Mouse (Mus musculus) MEL (cell line): ENCODE data around the gene Wdr78. TPM values are rescaled to one million over a fixed set of nuclear protein-coding genes. Genes with fewer than 3 reads are reported as not detected.

ENCODE experiments used
- DNase-seq: peaks from one replicate; pipeline ENCODE4 v3.0.0; 2011; ENCODE audit warnings: low read depth, low spot score
- H3K27ac ChIP-seq: 2 replicates; pipeline ENCODE4 v1.5.1; 2012; ENCODE audit warnings: low read depth, mild to moderate bottlenecking, control low read depth, low read length, moderate library complexity; ENCODE audit not compliant: control insufficient read depth
- H3K27me3 ChIP-seq, 2 experiments: fragments of 150-350 bp in 1 of 2; sonication (generic) in 1 of 2; 2 replicates each; pipeline ENCODE4 v1.6.1; 2012; ENCODE audit warnings: low read length in 2 of 2, mild to moderate bottlenecking in 2 of 2, improper control_type of control experiment in 1 of 2, moderate library complexity in 1 of 2; ENCODE audit not compliant: insufficient read depth in 2 of 2, control insufficient read depth in 1 of 2
- H3K36me3 ChIP-seq, 2 experiments: 2 replicates each; pipeline ENCODE4 v1.6.1; 2012 to 2014; ENCODE audit warnings: low read length in 2 of 2, improper control_type of control experiment in 1 of 2, inconsistent platforms in 1 of 2, mild to moderate bottlenecking in 1 of 2; ENCODE audit not compliant: insufficient read depth in 2 of 2, control insufficient read depth in 1 of 2
- H3K4me1 ChIP-seq, 2 experiments: fragments of 150-350 bp in 1 of 2; sonication (generic) in 1 of 2; 2 replicates each; pipeline ENCODE4 v1.6.1; 2012; ENCODE audit warnings: low read length in 2 of 2, improper control_type of control experiment in 1 of 2, mild to moderate bottlenecking in 1 of 2; ENCODE audit not compliant: insufficient read depth in 2 of 2, control insufficient read depth in 1 of 2
- H3K4me3 ChIP-seq, 2 experiments: fragments of 150-350 bp in 1 of 2; sonication (generic) in 1 of 2; 2 replicates each; pipeline ENCODE4 v1.5.1; 2012; ENCODE audit warnings: low read depth in 2 of 2, low read length in 2 of 2, mild to moderate bottlenecking in 2 of 2, moderate library complexity in 2 of 2, control low read depth in 1 of 2, improper control_type of control experiment in 1 of 2; ENCODE audit not compliant: control insufficient read depth in 1 of 2, insufficient read depth in 1 of 2
- H3K79me2 ChIP-seq: 2 replicates; pipeline ENCODE4 v1.6.1; 2012; ENCODE audit warnings: mild to moderate bottlenecking, low read length, moderate library complexity; ENCODE audit not compliant: control insufficient read depth, poor library complexity, insufficient read depth
- H3K9ac ChIP-seq: 2 replicates; pipeline ENCODE4 v1.6.1; 2012; ENCODE audit warnings: low read depth, mild to moderate bottlenecking, control low read depth, low read length, moderate library complexity; ENCODE audit not compliant: control insufficient read depth, poor library complexity, severe bottlenecking
- H3K9me3 ChIP-seq: fragments of 150-350 bp; sonication (generic); replicated peaks from 2 replicates; pipeline ENCODE4 v1.6.1; 2012; ENCODE audit warnings: mild to moderate bottlenecking, low read length, improper control_type of control experiment, moderate library complexity; ENCODE audit not compliant: insufficient read depth
- BHLHE40 ChIP-seq: IDR thresholded peaks from 2 replicates; pipeline ENCODE4 v1.6.1; 2012; ENCODE audit warnings: low read depth, mild to moderate bottlenecking, inconsistent platforms, low read length, improper control_type of control experiment, borderline replicate concordance
- CHD2 ChIP-seq: IDR thresholded peaks from 2 replicates; pipeline ENCODE4 v1.6.1; 2011; ENCODE audit warnings: low read length, improper control_type of control experiment
- E2F4 ChIP-seq: IDR thresholded peaks from 2 replicates; pipeline ENCODE4 v1.6.1; 2011; ENCODE audit warnings: low read depth, low read length, improper control_type of control experiment, borderline replicate concordance
- EP300 ChIP-seq, 2 experiments: IDR thresholded peaks; 2 replicates each; pipeline ENCODE4 v1.6.1; 2011; ENCODE audit warnings: improper control_type of control experiment in 2 of 2, low read length in 2 of 2, low read depth in 1 of 2, mild to moderate bottlenecking in 1 of 2
- ETS1 ChIP-seq: IDR thresholded peaks from 2 replicates; pipeline ENCODE4 v1.6.1; 2012; ENCODE audit warnings: low read depth, mild to moderate bottlenecking, inconsistent platforms, low read length, improper control_type of control experiment, moderate library complexity
- GABPA ChIP-seq: IDR thresholded peaks from 2 replicates; pipeline ENCODE4 v1.6.1; 2012; ENCODE audit warnings: low read depth, mild to moderate bottlenecking, inconsistent platforms, low read length, improper control_type of control experiment, moderate library complexity
- MAX ChIP-seq: IDR thresholded peaks from 2 replicates; pipeline ENCODE4 v1.6.1; 2011; ENCODE audit warnings: low read length, improper control_type of control experiment
- MXI1 ChIP-seq: IDR thresholded peaks from 2 replicates; pipeline ENCODE4 v1.6.1; 2011; ENCODE audit warnings: mild to moderate bottlenecking, low read depth, low read length, improper control_type of control experiment
- MYB ChIP-seq: IDR thresholded peaks from 2 replicates; pipeline ENCODE4 v1.6.1; 2011; ENCODE audit warnings: mild to moderate bottlenecking, low read depth, low read length, improper control_type of control experiment
- NELFE ChIP-seq: IDR thresholded peaks from 2 replicates; pipeline ENCODE4 v1.6.1; 2011; ENCODE audit warnings: low read depth, low read length, improper control_type of control experiment
- POLR2AphosphoS2 ChIP-seq: IDR thresholded peaks from 2 replicates; pipeline ENCODE4 v1.6.1; 2011; ENCODE audit warnings: low read length, improper control_type of control experiment
- POLR2AphosphoS5 ChIP-seq: IDR thresholded peaks from 2 replicates; pipeline ENCODE4 v1.6.1; 2012; ENCODE audit warnings: low read depth, borderline replicate concordance, mild to moderate bottlenecking, inconsistent platforms, low read length, moderate library complexity, mixed read lengths
- RAD21 ChIP-seq: IDR thresholded peaks from 2 replicates; pipeline ENCODE4 v1.6.1; 2011; ENCODE audit warnings: mild to moderate bottlenecking, low read depth, low read length, improper control_type of control experiment
- SMC3 ChIP-seq: IDR thresholded peaks from 2 replicates; pipeline ENCODE4 v1.6.1; 2011; ENCODE audit warnings: low read depth, low read length, improper control_type of control experiment
- TAL1 ChIP-seq: IDR thresholded peaks from 2 replicates; pipeline ENCODE4 v1.6.1; 2012; ENCODE audit warnings: mild to moderate bottlenecking, inconsistent platforms, low read length, moderate library complexity, mixed read lengths
- TCF12 ChIP-seq: IDR thresholded peaks from 2 replicates; pipeline ENCODE4 v1.6.1; 2014; ENCODE audit warnings: low read depth, mild to moderate bottlenecking, inconsistent platforms, low read length, improper control_type of control experiment, moderate library complexity
- USF1 ChIP-seq: IDR thresholded peaks from 2 replicates; pipeline ENCODE4 v1.6.1; 2014; ENCODE audit warnings: low read depth, mild to moderate bottlenecking, inconsistent platforms, low read length, improper control_type of control experiment, moderate library complexity
- ZKSCAN1 ChIP-seq: IDR thresholded peaks from 2 replicates; pipeline ENCODE4 v1.6.1; 2012; ENCODE audit warnings: low read depth, mild to moderate bottlenecking, inconsistent platforms, low read length, improper control_type of control experiment, moderate library complexity
- ZMIZ1 ChIP-seq: IDR thresholded peaks from 2 replicates; pipeline ENCODE4 v1.6.1; 2012; ENCODE audit warnings: low read depth, mild to moderate bottlenecking, inconsistent platforms, low read length, improper control_type of control experiment, moderate library complexity
- polyA plus RNA-seq, 2 experiments: library from polyadenylated mRNA; stranded (reverse) in 1 of 2; unstranded in 1 of 2; fragments of >175 nt in 1 of 2; fragments of >200 nt in 1 of 2; gene quantifications; 2 replicates each; pipeline versions ENCODE4 v1.2.1 to v1.2.4; 2012; ENCODE audit warnings: low replicate concordance in 2 of 2, low read depth in 1 of 2; ENCODE audit not compliant: insufficient read length in 2 of 2, insufficient read depth in 1 of 2, missing spikeins in 1 of 2
- total RNA-seq: library from RNA; depleted of rRNA; stranded (reverse); fragments of 300-350 nt; gene quantifications from 2 replicates; pipeline ENCODE4 v1.2.3, GENCODE M21; 2012

Wdr78 gene
- total and polyA plus RNA-seq, 3 experiments = 0.77 to 1.2 TPM; not detected in 1

- no peaks in the 10 kb centered on the region; a peak in 1 of 4 replicates for H3K36me3 ChIP-seq
- no peak for TF ChIP-seq USF1
- no peak for TF ChIP-seq MXI1
- no peak for TF ChIP-seq TCF12
- TF ChIP-seq CHD2 = no peak
- TF ChIP-seq BHLHE40 = no peak
- TF ChIP-seq POLR2AphosphoS5 = no peak
- no peak for TF ChIP-seq NELFE
- no peak for TF ChIP-seq MYB
- no peak for TF ChIP-seq EP300 (IDR thresholded peaks at IDR 0.05; ENCODE audit: low read depth in 1 of 2, low read length in 2 of 2)
- no peak for TF ChIP-seq ZKSCAN1
- TF ChIP-seq E2F4 = no peak
- TF ChIP-seq, all 39 proteins: peak for 0
- no peak overlapping the region for H3K9ac ChIP-seq
- H3K79me2 ChIP-seq = no peaks in the 10 kb centered on the region
- H3K27me3 ChIP-seq = 0 out of 4 replicates have a peak, but pooled peaks cover 0 to 1% of the 10 kb centered on the region in 2 experiments
- no peaks in the 10 kb centered on the region; a peak in 1 of 4 replicates for H3K4me1 ChIP-seq
- no peak for DNase-seq
- no peaks in the 10 kb centered on the region for H3K9me3 ChIP-seq
- H3K27ac ChIP-seq = no peak overlapping the region
- no peak overlapping the region for H3K4me3 ChIP-seq
Measured at GRCm38 (mm10) chr4:102990595-102991340, 123.6 kb downstream of the Wdr78 start.

GRCm38 (mm10) chr4:102990016-102990415 lies 124.3 kb downstream of the Wdr78 start:
- Histone ChIP-seq H3K27me3 (0 out of 4 replicates have a peak, but pooled peaks cover 0 to 1% of the 10 kb centered on the region in 2 experiments), H3K4me3 (no peak overlapping the region), H3K27ac (no peak overlapping the region), H3K4me1 (no peaks in the 10 kb centered on the region; a peak in 1 of 4 replicates), H3K9ac (no peak overlapping the region), H3K79me2 (no peaks in the 10 kb centered on the region), H3K36me3 (no peaks in the 10 kb centered on the region; a peak in 1 of 4 replicates), H3K9me3 (no peaks in the 10 kb centered on the region)
- no peak for TF ChIP-seq ZMIZ1
- no peak for TF ChIP-seq MYB
- no peak for TF ChIP-seq GABPA
- no peak for TF ChIP-seq ETS1
- no peak for TF ChIP-seq EP300 (IDR thresholded peaks at IDR 0.05; ENCODE audit: low read depth in 1 of 2, low read length in 2 of 2)
- TF ChIP-seq SMC3 = no peak
- TF ChIP-seq E2F4 = no peak
- TF ChIP-seq MAX = no peak
- TF ChIP-seq RAD21 = no peak
- no peak for TF ChIP-seq TAL1
- no peak for TF ChIP-seq POLR2AphosphoS2
- no peak for DNase-seq
